Mouse (Mus musculus) ES-E14 (cell line): Measurements from ENCODE around the gene Nfasc. TPM values are rescaled to one million over a fixed set of nuclear protein-coding genes. Genes with fewer than 3 reads are reported as not detected.

Experiments used
- DNase-seq: peaks from one replicate; pipeline ENCODE4 v3.0.0-alpha.2; 2013; ENCODE audit warnings: low read depth, low spot score
- H3K27ac ChIP-seq: 2 replicates; pipeline ENCODE4 v1.5.1; 2012; ENCODE audit warnings: low read depth, mild to moderate bottlenecking, low read length, moderate library complexity, mixed read lengths; ENCODE audit not compliant: poor library complexity, insufficient read depth, severe bottlenecking
- H3K36me3 ChIP-seq: 2 replicates; pipeline ENCODE4 v1.6.1; 2012; ENCODE audit warnings: mild to moderate bottlenecking, low read length, moderate library complexity, mixed read lengths; ENCODE audit not compliant: control insufficient read depth, poor library complexity, insufficient read depth, severe bottlenecking
- H3K4me1 ChIP-seq, 2 experiments: fragments of 150-350 bp in 1 of 2; sonication (generic) in 1 of 2; 2 replicates each; pipeline ENCODE4 v1.6.1; 2012; ENCODE audit warnings: low read length in 2 of 2, mild to moderate bottlenecking in 1 of 2, mixed read lengths in 1 of 2; ENCODE audit not compliant: control insufficient read depth in 2 of 2, insufficient read depth in 2 of 2, poor library complexity in 1 of 2
- H3K4me3 ChIP-seq, 2 experiments: fragments of 150-350 bp in 1 of 2; sonication (generic) in 1 of 2; 2 replicates each; pipeline ENCODE4 v1.5.1; 2012; ENCODE audit warnings: low read length in 2 of 2, low read depth in 1 of 2, mild to moderate bottlenecking in 1 of 2, mixed read lengths in 1 of 2; ENCODE audit not compliant: insufficient read depth in 1 of 2, poor library complexity in 1 of 2, severe bottlenecking in 1 of 2
- H3K9ac ChIP-seq: 2 replicates; pipeline ENCODE4 v1.6.1; 2012; ENCODE audit warnings: low read depth, mild to moderate bottlenecking, low read length, mixed read lengths; ENCODE audit not compliant: poor library complexity, insufficient read depth, severe bottlenecking
- H3K9me3 ChIP-seq: fragments of 150-350 bp; sonication (generic); 2 replicates; pipeline ENCODE4 v1.6.1; 2012; ENCODE audit warnings: low read depth, mild to moderate bottlenecking, low read length; ENCODE audit not compliant: control insufficient read depth, insufficient read depth
- CHD2 ChIP-seq: IDR thresholded peaks from 2 replicates; pipeline ENCODE4 v1.6.1; 2014; ENCODE audit warnings: mild to moderate bottlenecking, low read depth, low read length, inconsistent platforms
- HCFC1 ChIP-seq: IDR thresholded peaks from 2 replicates; pipeline ENCODE4 v1.6.1; 2012; ENCODE audit warnings: low read length, inconsistent platforms, borderline replicate concordance; ENCODE audit not compliant: insufficient read depth
- MAFK ChIP-seq: IDR thresholded peaks from 2 replicates; pipeline ENCODE4 v1.6.1; 2014; ENCODE audit warnings: mild to moderate bottlenecking, low read depth, low read length, inconsistent platforms; ENCODE audit not compliant: insufficient read depth
- ZC3H11A ChIP-seq: IDR thresholded peaks from 2 replicates; pipeline ENCODE4 v1.6.1; 2012; ENCODE audit warnings: low read depth, mild to moderate bottlenecking, inconsistent platforms, low read length, borderline replicate concordance
- ZNF384 ChIP-seq: IDR thresholded peaks from 2 replicates; pipeline ENCODE4 v1.6.1; 2012; ENCODE audit warnings: low read depth, low read length, inconsistent platforms
- in situ Hi-C, 2 experiments: fragments of 600-800 bp; cut with MboI; formaldehyde crosslinking; loops; one replicate each; pipeline ENCODE4 v1.15.1; 2025; ENCODE audit warnings: low sequenced_read_pairs in 2 of 2, inconsistent platforms in 1 of 2; ENCODE audit not compliant: unreplicated experiment in 2 of 2
- total RNA-seq: library from RNA; depleted of rRNA; stranded (reverse); fragments of 300-350 nt; gene quantifications from 2 replicates; pipeline ENCODE4 v1.2.3, GENCODE M21; 2012

Gene Nfasc
- total RNA-seq, 1 experiment, result 8.9 TPM

DNA sequence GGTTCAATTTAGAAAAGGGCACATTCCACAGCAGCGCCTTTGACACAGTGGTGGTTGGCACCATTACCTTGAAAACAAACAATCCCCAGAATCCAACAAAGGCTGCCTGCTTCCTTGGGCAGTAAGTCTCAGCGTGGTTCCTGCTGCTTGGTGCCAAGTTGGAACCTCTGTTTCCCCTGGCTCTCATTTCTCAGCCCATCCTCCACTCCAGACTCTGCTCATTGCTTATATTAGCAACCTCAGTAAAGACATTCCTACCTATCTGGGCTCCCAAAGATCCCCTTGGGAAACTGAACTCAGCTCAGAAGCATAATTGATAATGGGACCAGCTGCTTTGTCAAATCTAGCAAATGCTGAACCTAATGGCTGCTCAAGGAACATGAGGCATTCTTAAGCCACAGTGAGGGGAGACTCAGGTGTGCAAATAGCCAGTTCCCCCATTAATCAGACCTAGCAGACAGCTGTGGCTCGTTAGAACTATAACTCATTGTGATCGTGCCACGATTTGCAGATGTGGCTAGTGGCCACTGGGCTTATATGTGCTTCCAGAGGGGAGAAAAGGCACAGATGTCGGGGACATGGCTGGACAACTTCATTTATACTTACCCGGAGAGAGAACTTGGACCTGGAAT, 115.4 kb downstream of the Nfasc start:
- H3K9me3 ChIP-seq, result no peaks in the 10 kb centered on the region
- H3K27ac ChIP-seq, result no peak overlapping the region
- in situ Hi-C loops, result no loop called here
- no peak overlapping the region for H3K9ac ChIP-seq
- DNase-seq, result no peak
- H3K36me3 ChIP-seq, result no peaks in the 10 kb centered on the region; the same call in 1 of the 2 replicates
- H3K4me3 ChIP-seq, result no peak overlapping the region
- TF ChIP-seq HCFC1, result no peak
- TF ChIP-seq ZNF384, result no peak
- no peak for TF ChIP-seq MAFK
- TF ChIP-seq ZC3H11A, result no peak
- TF ChIP-seq CHD2, result no peak
- H3K4me1 ChIP-seq, result no peaks in the 10 kb centered on the region

DNA sequence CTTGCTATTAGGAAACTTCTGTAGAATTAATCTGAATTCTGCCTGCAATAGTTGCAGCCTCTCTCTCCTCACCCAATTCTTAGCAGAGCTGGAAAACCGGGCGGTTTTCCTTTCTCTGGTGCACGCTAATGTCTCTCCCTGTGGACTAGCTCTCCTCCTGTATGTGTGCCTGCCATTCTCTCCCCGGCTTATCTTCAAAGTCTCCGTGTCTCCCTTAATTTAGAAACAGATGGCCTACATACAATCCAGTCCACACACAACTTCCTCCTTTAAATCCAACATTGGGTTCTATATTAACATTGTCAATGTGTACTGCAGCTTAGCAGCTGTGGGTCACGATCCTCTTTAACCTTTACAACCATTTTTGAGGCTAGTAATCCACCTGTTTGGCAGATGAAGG, 116.6 kb downstream of the Nfasc start:
- no peak overlapping the region for H3K27ac ChIP-seq
- H3K36me3 ChIP-seq, result no peaks in the 10 kb centered on the region
- TF ChIP-seq MAFK (no peak), ZNF384 (no peak), CHD2 (no peak), HCFC1 (no peak), ZC3H11A (no peak)
- H3K4me3 ChIP-seq, result no peak overlapping the region
- no peak overlapping the region for H3K9ac ChIP-seq
- DNase-seq, result no peak
- no peaks in the 10 kb centered on the region for H3K4me1 ChIP-seq
- H3K9me3 ChIP-seq, result no peaks in the 10 kb centered on the region
- in situ Hi-C loops, result no loop called here

DNA sequence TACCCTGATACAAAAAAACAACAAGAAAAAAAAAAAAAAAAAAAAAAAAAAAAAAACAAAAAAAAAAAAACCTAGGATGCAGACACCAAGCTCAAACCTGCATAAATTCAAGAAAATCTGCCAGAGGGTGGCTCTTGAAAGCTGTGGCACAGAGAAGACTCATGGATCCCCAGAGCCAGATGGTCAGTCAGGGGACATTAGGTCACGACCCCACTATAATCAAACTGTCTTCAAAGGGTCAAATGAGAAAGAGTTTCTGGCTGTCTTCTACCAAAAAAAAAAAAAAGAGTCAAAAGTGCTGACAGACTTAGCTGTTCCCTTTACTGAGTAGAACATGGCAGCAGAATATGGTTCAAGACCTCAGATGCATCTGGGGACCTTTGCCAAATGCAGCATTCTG, 117.1 kb downstream of the Nfasc start:
- no peaks in the 10 kb centered on the region for H3K36me3 ChIP-seq
- no peak for DNase-seq
- no peaks in the 10 kb centered on the region for H3K4me1 ChIP-seq
- TF ChIP-seq ZC3H11A (no peak), MAFK (no peak), HCFC1 (no peak), CHD2 (no peak), ZNF384 (peak; percentile 80; the same call in 1 of the 2 replicates)
- in situ Hi-C loops, result no loop called here
- no peak overlapping the region for H3K27ac ChIP-seq
- H3K4me3 ChIP-seq, result no peak overlapping the region
- no peak overlapping the region for H3K9ac ChIP-seq
- H3K9me3 ChIP-seq, result no peaks in the 10 kb centered on the region

DNA sequence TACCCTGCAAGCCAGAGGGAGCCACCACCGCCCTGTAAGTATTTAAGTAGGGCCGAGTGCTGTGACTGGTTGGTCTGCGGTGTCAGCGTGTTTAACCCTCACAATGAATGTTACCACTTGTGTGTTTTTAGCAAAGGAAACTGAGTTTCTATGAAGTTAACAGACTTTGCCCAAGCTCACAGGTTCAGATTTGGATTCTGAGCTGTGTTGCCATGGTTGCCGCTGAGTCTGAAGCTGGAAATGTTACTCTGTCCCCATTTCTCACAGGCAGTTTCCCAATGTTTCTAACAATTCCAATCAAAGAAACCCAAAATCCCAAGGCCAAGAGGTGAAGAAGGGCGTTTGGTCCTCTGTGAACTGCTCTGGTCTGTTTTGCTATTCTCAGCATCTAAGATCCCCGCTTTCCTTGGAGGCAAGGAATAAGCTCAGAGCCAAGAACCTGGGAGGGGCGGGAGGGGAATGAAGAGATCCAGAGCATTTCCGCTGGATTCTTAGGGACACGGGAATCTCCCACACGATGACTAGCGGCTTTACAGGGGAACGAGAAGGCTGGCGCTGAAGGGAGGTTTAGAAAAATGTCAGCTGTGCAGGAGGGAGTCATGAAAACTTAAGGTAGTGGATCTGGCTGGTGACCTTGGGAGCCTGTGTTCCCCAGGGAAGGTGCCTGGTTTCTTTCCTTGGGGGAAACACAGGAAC, 117.8 kb downstream of the Nfasc start:
- in situ Hi-C loops, result no loop called here
- Histone ChIP-seq H3K9me3 (no peaks in the 10 kb centered on the region), H3K9ac (no peak overlapping the region), H3K27ac (no peak overlapping the region), H3K36me3 (no peaks in the 10 kb centered on the region), H3K4me1 (no peaks in the 10 kb centered on the region), H3K4me3 (no peak overlapping the region)
- DNase-seq, result no peak
- TF ChIP-seq MAFK, result no peak
- no peak for TF ChIP-seq HCFC1
- no peak for TF ChIP-seq CHD2
- no peak for TF ChIP-seq ZC3H11A
- no peak for TF ChIP-seq ZNF384

DNA sequence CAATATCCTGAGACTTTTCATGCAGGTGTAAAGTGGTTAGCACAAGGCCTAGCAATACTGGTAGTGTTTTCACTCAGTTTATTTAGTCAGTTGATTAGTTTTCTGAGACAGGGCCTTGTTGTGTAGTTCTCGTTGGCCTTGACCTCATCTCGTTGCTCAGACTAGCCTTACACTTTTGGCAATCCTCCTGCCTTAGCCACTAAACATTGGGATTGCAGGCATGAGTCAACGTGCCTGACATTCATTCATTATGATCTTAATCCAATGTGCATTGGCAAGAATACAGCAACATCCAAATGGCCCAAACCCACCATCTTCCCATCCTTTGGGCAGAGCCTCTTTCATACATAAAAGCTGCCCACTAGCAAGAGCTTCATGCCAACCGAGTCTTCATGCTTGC, 129.5 kb downstream of the Nfasc start:
- Histone ChIP-seq H3K27ac (no peak overlapping the region), H3K9me3 (no peaks in the 10 kb centered on the region), H3K4me1 (no peaks in the 10 kb centered on the region), H3K4me3 (no peak overlapping the region), H3K9ac (no peak overlapping the region), H3K36me3 (peaks cover 4% of the 10 kb centered on the region; the same call in 1 of the 2 replicates)
- DNase-seq, result no peak
- TF ChIP-seq ZNF384 (no peak), ZC3H11A (no peak), HCFC1 (no peak), MAFK (no peak), CHD2 (no peak)
- in situ Hi-C loops, result no loop called here
